Mouse (Mus musculus) forebrain, embryonic 10.5 days (tissue): ENCODE results near the gene Olfr934. TPM values are rescaled to one million over a fixed set of nuclear protein-coding genes. Genes with fewer than 3 reads are reported as not detected.

Experiments used
- DNase-seq: peaks from one replicate; pipeline ENCODE4 v3.0.0-alpha.2; 2017; ENCODE audit warnings: low spot score; ENCODE audit errors: extremely low spot score
- H3K27ac ChIP-seq: fragments of 300-500 bp; sonication (generic); 2 replicates; pipeline ENCODE4 v1.5.1; 2016; ENCODE audit warnings: mild to moderate bottlenecking
- H3K27me3 ChIP-seq: fragments of 300-500 bp; sonication (generic); 2 replicates; pipeline ENCODE4 v1.6.1; 2016; ENCODE audit warnings: mild to moderate bottlenecking; ENCODE audit not compliant: poor library complexity, severe bottlenecking
- H3K36me3 ChIP-seq: fragments of 300-500 bp; sonication (generic); replicated peaks from 2 replicates; pipeline ENCODE4 v1.6.1; 2016; ENCODE audit warnings: mild to moderate bottlenecking, moderate library complexity
- H3K4me1 ChIP-seq: fragments of 300-500 bp; sonication (generic); 2 replicates; pipeline ENCODE4 v1.6.1; 2016
- H3K4me3 ChIP-seq: fragments of 300-500 bp; sonication (generic); 2 replicates; pipeline ENCODE4 v1.5.1; 2016; ENCODE audit warnings: mild to moderate bottlenecking, moderate library complexity
- H3K9me3 ChIP-seq: fragments of 300-500 bp; sonication (generic); 2 replicates; pipeline ENCODE4 v1.6.1; 2016; ENCODE audit warnings: mild to moderate bottlenecking, moderate library complexity
- WGBS: fragments of 180-500 bp; shearing (Covaris S2); methylation state at CpG from one replicate; pipeline ENCODE4 v1.1.7; 2016; 5-methylcytosine and 5-hydroxymethylcytosine counted together
- polyA plus RNA-seq: library from polyadenylated mRNA; unstranded; fragments of >200 nt; fragmentation: Nextera tagmentation; extraction: Ambion mirVana; gene quantifications from 2 replicates; pipeline ENCODE4 v1.2.1, GENCODE M21; 2016

The Olfr934 gene
- not detected in 2 replicates for polyA plus RNA-seq

DNA sequence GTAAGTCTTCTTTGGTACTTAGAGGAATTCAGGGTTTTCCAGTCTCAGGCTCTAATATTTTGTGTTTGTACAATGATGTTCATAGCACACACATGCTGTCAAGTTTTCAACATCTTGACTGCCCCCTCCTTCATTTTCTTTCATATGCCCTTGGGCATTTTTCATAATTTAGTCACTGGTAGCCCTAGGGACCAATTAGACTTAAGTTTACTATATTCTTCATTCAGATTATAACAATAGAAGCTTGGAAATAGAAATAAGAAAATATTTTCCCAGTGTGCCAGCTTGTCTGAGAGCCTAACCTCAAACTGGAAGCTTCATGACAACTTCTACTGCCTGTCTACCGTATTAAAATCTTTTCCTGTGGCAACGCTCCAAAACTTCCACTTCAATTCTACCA, at the start of gene Olfr934:
Olfr934 (minus strand) TSS at position 101 of the 400 bp plus-strand sequence.
- H3K4me3 ChIP-seq: no peak within 1 kb of the TSS
- WGBS: 91% methylated on average over 2 of the region's 2 CpGs
- H3K9me3 ChIP-seq: no peaks in the 10 kb centered on the region
- H3K36me3 ChIP-seq: no peaks in the 10 kb centered on the region
- no peak within 1 kb of the TSS for H3K27ac ChIP-seq
- H3K27me3 ChIP-seq: no peaks in the 10 kb centered on the region
- DNase-seq: no peak
- H3K4me1 ChIP-seq: no peaks in the 10 kb centered on the region

DNA sequence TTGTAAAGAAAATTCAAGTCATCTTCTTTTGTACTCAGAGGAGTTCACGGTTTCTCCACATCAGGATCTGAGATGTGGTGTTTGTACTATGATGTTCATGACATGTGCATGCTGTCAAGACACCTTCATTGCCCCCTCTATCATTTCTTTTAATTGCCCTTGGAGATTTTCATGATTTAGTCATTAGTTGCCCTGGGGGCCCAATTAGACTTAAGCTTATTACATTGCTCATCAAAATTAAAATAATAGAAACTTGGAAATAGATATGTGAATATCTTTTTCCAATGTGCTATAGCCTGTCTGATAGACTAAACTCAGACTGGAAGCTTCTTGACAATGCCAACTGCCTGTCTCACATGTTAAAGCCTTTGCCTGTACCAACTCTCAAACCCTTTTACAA, 35.2 kb upstream of the Olfr934 start, which contains the start of gene Olfr146:
Olfr146 (minus strand) TSS at position 101 of the 400 bp plus-strand sequence.
- H3K9me3 ChIP-seq: no peaks in the 10 kb centered on the region
- 87% methylated on average over 1 of the region's 1 CpGs for WGBS
- no peaks in the 10 kb centered on the region for H3K27me3 ChIP-seq
- DNase-seq: no peak
- no peak within 1 kb of the TSS for H3K27ac ChIP-seq
- no peaks in the 10 kb centered on the region for H3K36me3 ChIP-seq
- H3K4me3 ChIP-seq: no peak within 1 kb of the TSS
- no peaks in the 10 kb centered on the region for H3K4me1 ChIP-seq

DNA sequence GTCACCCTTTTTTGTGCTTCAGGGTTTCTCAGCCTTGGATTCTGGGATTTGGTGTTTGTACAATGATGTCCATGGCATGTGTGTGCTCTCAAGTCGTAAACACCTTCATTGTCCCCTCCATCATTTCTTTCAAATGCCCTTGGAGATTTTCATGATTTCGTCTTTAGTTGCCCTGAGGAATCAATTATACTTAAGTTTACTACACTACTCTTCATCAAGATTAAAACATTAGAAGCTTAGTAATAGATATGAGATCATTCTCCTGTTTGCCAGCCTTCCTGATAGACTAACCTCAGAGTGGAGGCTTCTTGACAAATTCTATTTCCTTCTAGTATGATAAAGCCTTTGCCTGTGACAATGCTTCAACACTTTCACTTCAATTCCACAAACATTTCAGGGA, 11.5 kb upstream of the Olfr934 start, which contains the start of gene Olfr935:
Olfr935 (minus strand) TSS at position 101 of the 400 bp plus-strand sequence.
- Histone ChIP-seq H3K36me3 (no peaks in the 10 kb centered on the region), H3K9me3 (no peaks in the 10 kb centered on the region), H3K4me3 (no peak within 1 kb of the TSS), H3K4me1 (no peaks in the 10 kb centered on the region), H3K27ac (no peak within 1 kb of the TSS), H3K27me3 (no peaks in the 10 kb centered on the region)
- WGBS: 87% methylated on average over 2 of the region's 2 CpGs
- DNase-seq: no peak

DNA sequence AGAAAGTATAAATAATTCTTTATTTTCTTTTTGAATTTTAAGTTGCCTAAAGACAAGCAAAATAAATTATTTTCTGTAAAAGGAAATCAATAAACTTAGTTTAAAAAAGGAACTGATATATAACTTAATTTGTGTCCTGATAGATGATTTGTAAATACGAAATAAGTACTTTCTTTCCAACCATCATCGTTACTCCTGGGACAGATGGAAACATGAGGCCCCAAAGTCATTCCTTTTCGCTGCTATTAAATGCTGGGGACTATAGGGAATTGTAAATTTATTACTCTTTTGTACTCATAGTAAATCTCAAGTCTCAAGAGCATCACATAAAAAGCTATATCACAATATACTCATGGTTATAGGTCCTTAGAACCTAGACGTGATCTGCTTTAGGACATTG, 16.1 kb downstream of the Olfr934 start, which contains the start of gene Olfr933:
Olfr933 (plus strand) TSS at position 301 of the 400 bp plus-strand sequence.
- Histone ChIP-seq H3K27me3 (no peaks in the 10 kb centered on the region), H3K9me3 (no peaks in the 10 kb centered on the region), H3K36me3 (no peaks in the 10 kb centered on the region), H3K4me1 (no peaks in the 10 kb centered on the region), H3K27ac (no peak within 1 kb of the TSS), H3K4me3 (no peak within 1 kb of the TSS)
- no peak for DNase-seq
- 89% methylated on average over 4 of the region's 4 CpGs for WGBS

DNA sequence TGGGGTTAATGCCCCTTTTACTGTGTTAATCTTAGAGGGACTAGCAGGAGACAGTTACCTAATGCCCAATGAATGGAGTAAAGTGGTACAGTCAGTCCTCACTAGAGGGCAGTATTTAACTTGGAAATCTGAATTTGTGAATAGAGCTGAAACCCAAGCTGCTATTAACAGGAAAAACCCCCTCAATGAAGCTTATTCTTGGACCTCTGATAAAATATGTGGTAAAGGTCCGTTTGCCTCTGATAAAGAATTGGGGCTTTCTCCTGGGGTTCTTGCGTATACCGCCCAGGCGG, 34.0 kb downstream of the Olfr934 start:
- no peak overlapping the region for H3K27ac ChIP-seq
- H3K9me3 ChIP-seq: no peaks in the 10 kb centered on the region
- no peaks in the 10 kb centered on the region for H3K27me3 ChIP-seq
- no peaks in the 10 kb centered on the region for H3K36me3 ChIP-seq
- no peaks in the 10 kb centered on the region for H3K4me1 ChIP-seq
- no peak for DNase-seq
- WGBS: 85% methylated on average over 4 of the region's 4 CpGs
- H3K4me3 ChIP-seq: no peak overlapping the region

DNA sequence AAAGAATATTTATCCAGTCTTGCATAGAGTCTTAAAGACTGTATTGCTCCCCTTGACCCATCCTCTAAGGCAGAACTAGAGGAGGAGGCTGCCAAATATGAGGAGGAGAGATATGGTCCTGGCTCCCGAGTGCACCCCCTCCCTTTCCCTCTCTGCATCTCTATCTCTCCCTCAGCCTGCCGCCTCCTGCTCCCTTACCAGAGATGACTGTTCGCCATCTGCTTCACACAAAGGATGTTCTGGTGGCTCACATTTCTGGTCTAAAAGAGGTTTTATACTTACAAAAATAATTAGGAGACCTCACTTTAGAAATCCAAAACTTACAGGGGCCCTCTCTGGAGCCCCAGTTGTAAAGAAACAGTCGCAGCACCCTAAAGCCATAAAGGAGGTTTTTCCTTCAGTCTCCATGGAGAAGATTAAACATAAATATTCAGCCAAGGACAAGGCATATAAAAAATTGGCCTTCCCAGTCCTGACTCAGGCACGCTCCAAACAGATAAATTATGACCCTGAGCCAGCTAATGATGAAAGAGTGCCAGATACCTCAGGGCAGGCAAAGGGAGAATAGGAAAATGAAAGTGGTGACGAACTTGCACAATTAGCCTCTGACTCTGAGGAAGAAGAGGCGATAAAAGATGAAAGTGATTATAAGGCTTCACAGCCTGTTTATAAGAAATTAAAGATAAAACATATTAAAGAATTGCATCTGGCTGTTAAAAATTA, 34.6 kb downstream of the Olfr934 start:
- DNase-seq: no peak
- no peak overlapping the region for H3K4me3 ChIP-seq
- no peak overlapping the region for H3K27ac ChIP-seq
- 88% methylated on average over 7 of the region's 7 CpGs for WGBS
- no peaks in the 10 kb centered on the region for H3K4me1 ChIP-seq
- H3K36me3 ChIP-seq: no peaks in the 10 kb centered on the region
- no peaks in the 10 kb centered on the region for H3K27me3 ChIP-seq
- H3K9me3 ChIP-seq: no peaks in the 10 kb centered on the region

Other genes with a start within 250 kb of the Olfr934 start
- not detected in 2 replicates for gene Olfr920, start 236.0 kb downstream of the Olfr934 start, polyA plus RNA-seq
- gene Olfr921, start 215.2 kb downstream of the Olfr934 start, polyA plus RNA-seq: not detected in 2 replicates
- gene Olfr922, start 173.7 kb downstream of the Olfr934 start, polyA plus RNA-seq: not detected in 2 replicates
- not detected in 2 replicates for gene Olfr923, start 161.8 kb downstream of the Olfr934 start, polyA plus RNA-seq
- gene Olfr924, start 143.9 kb downstream of the Olfr934 start, polyA plus RNA-seq: not detected in 2 replicates
- gene Olfr26, start 133.3 kb downstream of the Olfr934 start, polyA plus RNA-seq: not detected in 2 replicates
- gene Olfr926, start 111.2 kb downstream of the Olfr934 start, polyA plus RNA-seq: not detected in 2 replicates
- not detected in 2 replicates for gene Olfr930, start 58.5 kb downstream of the Olfr934 start, polyA plus RNA-seq
- not detected in 2 replicates for gene Olfr933, start 16.0 kb downstream of the Olfr934 start, polyA plus RNA-seq
- not detected in 2 replicates for gene Olfr935, start 11.4 kb upstream of the Olfr934 start, polyA plus RNA-seq
- not detected in 2 replicates for gene Olfr146, start 35.1 kb upstream of the Olfr934 start, polyA plus RNA-seq
- gene Olfr937, start 76.6 kb upstream of the Olfr934 start, polyA plus RNA-seq: not detected in 2 replicates
- gene Olfr938, start 90.6 kb upstream of the Olfr934 start, polyA plus RNA-seq: not detected in 2 replicates
- not detected in 2 replicates for gene Olfr27, start 139.8 kb upstream of the Olfr934 start, polyA plus RNA-seq
- gene Olfr943, start 178.0 kb upstream of the Olfr934 start, polyA plus RNA-seq: not detected in 2 replicates
- gene Olfr944, start 213.6 kb upstream of the Olfr934 start, polyA plus RNA-seq: not detected in 2 replicates